Mouse (Mus musculus): ENCODE measurements around the gene Wdr91.
A peak's percentile ranks its signal among the peaks of the same experiment; 100 is the strongest.

Gene Wdr91

GRCm38 (mm10) chr6:34919146-34919545 is 8.5 kb upstream of the Wdr91 start:
- DNase-seq (ENCODE audit: low read depth in 1 of 2, low spot score in 2 of 2): no peak

GRCm38 (mm10) chr6:34914462-34914861 is 3.8 kb upstream of the Wdr91 start:
- no peak for DNase-seq (ENCODE audit: low read depth in 1 of 2, low spot score in 2 of 2)

- DNase-seq (ENCODE audit: low read depth in 1 of 2, low spot score in 2 of 2): no peak
Measured at GRCm38 (mm10) chr6:34913341-34914040, 2.8 kb upstream of the Wdr91 start.

GRCm38 (mm10) chr6:34909631-34910345 is 888 bp downstream of the Wdr91 start:
- no peak for DNase-seq (ENCODE audit: low read depth in 1 of 2, low spot score in 2 of 2)

- DNase-seq (ENCODE audit: low read depth in 1 of 2, low spot score in 2 of 2): peak; percentile 38 to 60
Measured at GRCm38 (mm10) chr6:34907696-34908260, 2.9 kb downstream of the Wdr91 start.

- no peak for DNase-seq (ENCODE audit: low read depth in 1 of 2, low spot score in 2 of 2)
Measured at GRCm38 (mm10) chr6:34907121-34907614, 3.5 kb downstream of the Wdr91 start.

GRCm38 (mm10) chr6:34906661-34907060 is 4.0 kb downstream of the Wdr91 start:
- no peak for DNase-seq (ENCODE audit: low read depth in 1 of 2, low spot score in 2 of 2)

- no peak for DNase-seq (ENCODE audit: low read depth in 1 of 2, low spot score in 2 of 2)
Measured at GRCm38 (mm10) chr6:34906125-34906524, 4.6 kb downstream of the Wdr91 start.

GRCm38 (mm10) chr6:34904361-34904760 is 6.3 kb downstream of the Wdr91 start:
- no peak for DNase-seq (ENCODE audit: low read depth in 1 of 2, low spot score in 2 of 2)

GRCm38 (mm10) chr6:34903851-34904250 is 6.8 kb downstream of the Wdr91 start:
- DNase-seq (ENCODE audit: low read depth in 1 of 2, low spot score in 2 of 2): no peak

- DNase-seq (ENCODE audit: low read depth in 1 of 2, low spot score in 2 of 2): no peak
Measured at GRCm38 (mm10) chr6:34903441-34903840, 7.2 kb downstream of the Wdr91 start.

GRCm38 (mm10) chr6:34902578-34902977 is 8.1 kb downstream of the Wdr91 start:
- DNase-seq (ENCODE audit: low read depth in 1 of 2, low spot score in 2 of 2): no peak

GRCm38 (mm10) chr6:34901911-34902444 is 8.7 kb downstream of the Wdr91 start:
- DNase-seq (ENCODE audit: low read depth in 1 of 2, low spot score in 2 of 2): no peak

- no peak for DNase-seq (ENCODE audit: low read depth in 1 of 2, low spot score in 2 of 2)
Measured at GRCm38 (mm10) chr6:34900990-34901389, 9.7 kb downstream of the Wdr91 start.

GRCm38 (mm10) chr6:34899127-34899526 is 11.5 kb downstream of the Wdr91 start:
- no peak for DNase-seq (ENCODE audit: low read depth in 1 of 2, low spot score in 2 of 2)

- no peak for DNase-seq (ENCODE audit: low read depth in 1 of 2, low spot score in 2 of 2)
Measured at GRCm38 (mm10) chr6:34896168-34896780, 14.4 kb downstream of the Wdr91 start.

- no peak for DNase-seq (ENCODE audit: low read depth in 1 of 2, low spot score in 2 of 2)
Measured at GRCm38 (mm10) chr6:34895569-34895968, 15.1 kb downstream of the Wdr91 start.

GRCm38 (mm10) chr6:34889185-34889584 is 21.5 kb downstream of the Wdr91 start:
- no peak for DNase-seq (ENCODE audit: low read depth in 1 of 2, low spot score in 2 of 2)

GRCm38 (mm10) chr6:34887131-34887850 is 23.4 kb downstream of the Wdr91 start:
- DNase-seq (ENCODE audit: low read depth in 1 of 2, low spot score in 2 of 2): no peak

- no peak for DNase-seq (ENCODE audit: low read depth in 1 of 2, low spot score in 2 of 2)
Measured at GRCm38 (mm10) chr6:34884724-34885123, 26.0 kb downstream of the Wdr91 start.

All from monocyte, adult 2 months (primary cell).